Mouse (Mus musculus): ENCODE data around the gene Ceacam20. TPM values are rescaled to one million over a fixed set of nuclear protein-coding genes. Genes with fewer than 3 reads are reported as not detected.

The Ceacam20 gene
- total RNA-seq, 1 experiment from 2014 or later = not detected

Other genes with a start within 250 kb of the Ceacam20 start
- gene Tomm40, start 250.0 kb upstream of the Ceacam20 start, total RNA-seq (2017) = 22.2 and 22.3 TPM in 2 replicates
- gene Nectin2, start 214.9 kb upstream of the Ceacam20 start, total RNA-seq (2017) = 0.23 TPM in 1 of 2 replicates, not detected in the other
- not detected in 2 replicates for gene Bcam, start 194.4 kb upstream of the Ceacam20 start, total RNA-seq (2017)
- 1.4 and 3.6 TPM in 2 replicates for gene Cblc, start 168.6 kb upstream of the Ceacam20 start, total RNA-seq (2017)
- gene Bcl3, start 142.6 kb upstream of the Ceacam20 start, total RNA-seq (2017) = 59.9 and 60.2 TPM in 2 replicates
- 1.6 TPM in 1 of 2 replicates, not detected in the other for gene Gm19345, start 113.4 kb upstream of the Ceacam20 start, total RNA-seq (2017)
- 3.3 and 5.2 TPM in 2 replicates for gene Ceacam16, start 104.1 kb upstream of the Ceacam20 start, total RNA-seq (2017)
- 0.47 TPM in 1 of 2 replicates, not detected in the other for gene Ceacam19, start 77.4 kb upstream of the Ceacam20 start, total RNA-seq (2017)
- gene Pvr, start 44.3 kb upstream of the Ceacam20 start, total RNA-seq (2017) = 6.8 and 9.2 TPM in 2 replicates
- 0.47 and 0.86 TPM in 2 replicates for gene Igsf23, start 14.7 kb upstream of the Ceacam20 start, total RNA-seq (2017)
- not detected in 2 replicates for gene Nlrp9b, start 26.1 kb downstream of the Ceacam20 start, total RNA-seq (2017)
- not detected in 2 replicates for gene Vmn1r91, start 134.3 kb downstream of the Ceacam20 start, total RNA-seq (2017)
- gene Gm16442, start 157.2 kb downstream of the Ceacam20 start, total RNA-seq (2017) = not detected in 2 replicates
- not detected in 2 replicates for gene Vmn1r93, start 173.7 kb downstream of the Ceacam20 start, total RNA-seq (2017)
- not detected in 2 replicates for gene Vmn1r94, start 203.0 kb downstream of the Ceacam20 start, total RNA-seq (2017)
- gene Vmn1r95, start 228.3 kb downstream of the Ceacam20 start, total RNA-seq (2017) = not detected in 2 replicates
- gene Gm6164, start 240.2 kb downstream of the Ceacam20 start, total RNA-seq (2017) = not detected in 2 replicates